Mouse (Mus musculus) ovary, postnatal 14 days (tissue): ENCODE data around the gene Khnyn.

Experiments
- DNase-seq: peaks from one replicate; pipeline ENCODE4 v3.0.0; 2022; ENCODE audit warnings: low spot score

Khnyn gene

GRCm38 (mm10) chr14:55918240-55919082 lies 33.7 kb downstream of the Khnyn start:
- peak; percentile 67 for DNase-seq

GRCm38 (mm10) chr14:55922475-55923232 lies 37.9 kb downstream of the Khnyn start:
- no peak for DNase-seq

DNA sequence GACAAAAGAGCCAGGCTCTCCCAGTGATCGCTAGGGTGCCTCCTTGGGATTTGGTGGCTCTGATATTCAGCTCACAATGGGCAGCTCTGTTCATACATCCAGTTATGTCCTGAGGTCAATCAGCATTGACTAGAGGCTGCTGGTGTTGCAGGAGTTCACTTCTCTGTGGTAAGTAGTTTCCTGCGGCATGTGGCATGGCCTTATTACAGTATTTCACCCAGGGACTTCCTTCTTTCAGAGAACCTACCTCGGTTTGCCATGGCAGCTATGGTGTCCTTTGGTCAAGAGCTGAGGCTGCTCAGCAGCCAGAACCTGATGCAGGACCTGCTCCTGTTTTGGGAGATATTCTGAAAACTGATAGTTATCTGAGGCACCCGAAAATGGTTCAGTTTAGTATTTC lies 42.1 kb downstream of the Khnyn start:
- no peak for DNase-seq

- no peak for DNase-seq
These were observed 44.7 kb downstream of the Khnyn start for GRCm38 (mm10) chr14:55929263-55929997.

GRCm38 (mm10) chr14:55933586-55933985 lies 48.8 kb downstream of the Khnyn start:
- DNase-seq: no peak

DNA sequence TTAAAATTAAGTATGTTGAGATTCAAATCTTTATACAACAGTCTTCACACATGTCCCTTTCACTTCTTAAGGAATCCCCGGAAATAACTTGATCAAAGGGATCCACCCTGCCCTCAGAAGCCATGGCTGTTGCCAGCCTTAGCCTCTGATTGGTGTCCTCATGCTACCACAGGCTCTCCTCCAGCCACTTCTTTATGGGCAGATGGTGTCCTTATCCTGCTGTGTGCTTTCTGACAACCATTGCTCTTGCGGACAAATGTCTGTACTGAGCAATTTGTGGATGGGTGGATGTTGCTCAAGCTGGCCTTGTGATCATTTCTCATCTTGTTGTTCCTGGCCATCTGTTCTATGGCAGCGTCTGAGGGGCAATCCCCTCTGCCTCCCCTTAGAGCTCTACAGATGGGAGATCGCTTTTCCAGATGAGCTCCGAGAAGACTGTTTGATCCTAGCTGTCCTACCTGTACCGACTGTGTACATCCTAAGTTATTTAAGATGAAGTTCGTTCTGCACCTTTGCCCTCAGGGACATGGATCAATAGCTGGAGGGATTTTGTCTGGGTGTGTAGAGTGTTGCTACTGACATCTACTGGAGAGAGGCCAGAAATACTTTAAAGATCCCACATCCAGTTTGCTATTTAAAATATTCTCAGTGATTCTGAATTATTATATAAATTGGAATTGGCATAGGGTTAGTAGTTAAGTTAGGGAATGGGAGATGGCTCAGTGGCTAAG lies 55.5 kb downstream of the Khnyn start:
- no peak for DNase-seq

DNA sequence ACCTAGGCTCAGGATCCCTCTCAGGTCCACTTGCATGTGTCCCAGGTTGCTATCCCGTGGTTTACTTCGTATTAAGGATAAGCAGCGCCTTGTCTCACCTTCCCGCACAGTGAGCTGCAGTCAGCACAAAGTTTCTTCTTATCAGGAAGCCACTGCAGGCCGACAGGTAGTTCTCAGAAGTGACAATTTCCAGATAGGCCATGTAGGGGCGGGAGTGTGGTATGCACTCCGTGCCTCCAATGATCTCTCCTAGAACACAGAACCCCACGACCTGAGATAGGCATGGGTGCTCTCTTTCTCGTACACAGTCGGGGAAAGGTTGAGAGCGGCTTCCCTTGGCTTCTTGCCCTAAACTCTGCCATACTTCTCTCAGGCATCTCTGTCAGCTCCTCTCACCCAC lies 58.9 kb downstream of the Khnyn start:
- no peak for DNase-seq

- DNase-seq: no peak
These were observed 59.8 kb downstream of the Khnyn start, which contains the start of gene Cma1 for GRCm38 (mm10) chr14:55944575-55944974. Cma1 (minus strand) TSS chr14:55944675.

- no peak for DNase-seq
These were observed 61.7 kb downstream of the Khnyn start for GRCm38 (mm10) chr14:55946269-55946969.
